ENCODE assay signal across 21 mouse cellular contexts in genomic region chr3:105918355-105918745, GRCm38 (mm10). TPM values are rescaled to one million over a fixed set of nuclear protein-coding genes. Genes with fewer than 3 reads are reported as not detected.
"Had no signal": no experiment of that assay in that cellular context is flagged by ENCODE, and none has a peak within 500 bp of the region (broad histone marks: within the 10 kb centered on the region; RNA-seq: fewer than 3 reads in every experiment).

No protein-coding gene starts in this region.

- DNase-seq: kidney, postnatal 25 days; liver; liver, embryonic 13.5 days; liver, postnatal 0 days; lung, postnatal 14 days; midbrain, embryonic 14.5 days; retina, postnatal 1 day; right cerebral cortex, postnatal 4 days; spleen, adult 18-20 months; thymus, adult 18-20 months; thymus, postnatal 14 days had no signal

- H3K4me3 ChIP-seq: kidney, embryonic 15.5 days; limb, embryonic 12.5 days; liver, embryonic 13.5 days; lung, embryonic 15.5 days; neural tube, embryonic 12.5 days had no signal

- H3K9ac ChIP-seq: kidney, embryonic 15.5 days; limb, embryonic 12.5 days; liver, embryonic 13.5 days; liver, postnatal 0 days; lung, embryonic 15.5 days; neural tube, embryonic 12.5 days had no signal

- H3K4me1 ChIP-seq: limb, embryonic 12.5 days; neural tube, embryonic 12.5 days had no signal

- H3K4me2 ChIP-seq: kidney, embryonic 15.5 days; limb, embryonic 12.5 days; liver, embryonic 13.5 days; lung, embryonic 15.5 days; neural tube, embryonic 12.5 days had no signal

- H3K27ac ChIP-seq: kidney, embryonic 15.5 days; limb, embryonic 12.5 days; liver, embryonic 13.5 days; lung, embryonic 15.5 days; macrophage; neural tube, embryonic 12.5 days had no signal

- H3K36me3 ChIP-seq: kidney, embryonic 15.5 days; limb, embryonic 12.5 days; liver, embryonic 13.5 days; lung, embryonic 15.5 days; neural tube, embryonic 12.5 days had no signal

- H3K27me3 ChIP-seq: kidney, embryonic 15.5 days; limb, embryonic 12.5 days; liver, embryonic 13.5 days; lung, embryonic 15.5 days; neural tube, embryonic 12.5 days had no signal

- H3K9me3 ChIP-seq: kidney, embryonic 15.5 days; limb, embryonic 12.5 days; liver, embryonic 13.5 days; lung, embryonic 15.5 days; neural tube, embryonic 12.5 days had no signal

RNA-seq across cellular contexts. Expression of gene Tmigd3, which starts 47.6 kb away (rescaled TPM):
- total RNA-seq: layer of hippocampus, postnatal 25 days; left cerebral cortex, adult 8-10 months; left cerebral cortex, postnatal 36 days; neutrophil, adult 5-6 weeks had no signal
- polyA plus RNA-seq: kidney, embryonic 15.5 days; midbrain, embryonic 14.5 days; neural tube, embryonic 12.5 days; stomach, embryonic 14.5 days had no signal

RNA-seq across cellular contexts. Expression of gene Adora3, which starts 47.7 kb away (rescaled TPM):
- polyA plus RNA-seq: kidney, embryonic 15.5 days; limb, embryonic 12.5 days; midbrain, embryonic 14.5 days; neural tube, embryonic 12.5 days had no signal
